ENCODE assay signal across 9 mouse cellular contexts in genomic region chr17:65940221-65940620, GRCm38 (mm10). TPM values are rescaled to one million over a fixed set of nuclear protein-coding genes. Genes with fewer than 3 reads are reported as not detected.
DNase-seq lines count a peak whose midpoint lies in the region; ATAC-seq and TF ChIP-seq lines count a peak whose summit lies in the region.
"Had no signal": no experiment of that assay in that cellular context is flagged by ENCODE, and none has a peak within 500 bp of the region (broad histone marks: within the 10 kb centered on the region; RNA-seq: fewer than 3 reads in every experiment).

No protein-coding gene starts in this region.

- H3K4me3 ChIP-seq in kidney, adult 2 months (ENCODE audit: insufficient read depth, low read depth, low read length) = no peak overlapping the region
- no peak overlapping the region for H3K4me3 ChIP-seq in spleen, adult 2 months (ENCODE audit: extremely low read depth, insufficient read depth, insufficient read length)
- no peak overlapping the region for H3K4me3 ChIP-seq in limb, embryonic 13.5 days

- H3K4me2 ChIP-seq in limb, embryonic 13.5 days (replicated peaks) = peak overlapping the region; percentile 23; the same call in 1 of the 2 replicates

- DNase-seq in kidney, adult 2 months = no peak
- no peak for DNase-seq in kidney, adult 9 months
- DNase-seq in spleen, adult 2 months (ENCODE audit: low read depth in 1 of 2, low spot score in 2 of 2) = peak in 1 of 2 experiments; percentile 39
- no peak for DNase-seq in spleen, postnatal 36 days (ENCODE audit: low spot score in 2 of 2)
- no peak for DNase-seq in left cerebral cortex, postnatal 14 days (ENCODE audit: low spot score in 2 of 2)
- DNase-seq in ovary, postnatal 36 days (ENCODE audit: low spot score) = no peak
- DNase-seq: cerebellum, adult 9-11 months; layer of hippocampus, postnatal 36 days had no signal

- no peaks in the 10 kb centered on the region for H3K36me3 ChIP-seq in kidney, adult 2 months (ENCODE audit: control insufficient read depth, insufficient read depth, low read length)
- no peaks in the 10 kb centered on the region for H3K36me3 ChIP-seq in spleen, adult 2 months (ENCODE audit: control insufficient read depth, insufficient read depth, low read length)
- peaks cover 43% of the 10 kb centered on the region for H3K36me3 ChIP-seq in limb, embryonic 13.5 days

- no peaks in the 10 kb centered on the region for H3K9me3 ChIP-seq in limb, embryonic 13.5 days

- no peak overlapping the region for H3K9ac ChIP-seq in limb, embryonic 13.5 days

- no peak for TF ChIP-seq CTCF in kidney, adult 2 months (conservative IDR thresholded peaks at IDR 0.05; ENCODE audit: insufficient read depth, insufficient read length, low read depth, low read length)
- TF ChIP-seq CTCF in spleen, adult 2 months (IDR thresholded peaks at IDR 0.05; ENCODE audit: extremely low read depth, insufficient read depth, insufficient read length, insufficient replicate concordance) = no peak

- peaks cover 17% of the 10 kb centered on the region for H3K4me1 ChIP-seq in kidney, adult 2 months (ENCODE audit: control insufficient read depth, insufficient read depth, low read length)
- peaks cover 11% of the 10 kb centered on the region; the same call in 1 of the 2 replicates for H3K4me1 ChIP-seq in spleen, adult 2 months (ENCODE audit: control insufficient read depth, insufficient read depth, insufficient read length)
- peaks cover 23% of the 10 kb centered on the region for H3K4me1 ChIP-seq in limb, embryonic 13.5 days

- 37% methylated on average over 12 of the region's 12 CpGs for WGBS in kidney, adult 2 months
- WGBS in spleen, adult 2 months = 54% methylated on average over 12 of the region's 12 CpGs
- 87% methylated on average over 12 of the region's 12 CpGs for WGBS in limb, embryonic 13.5 days

- ATAC-seq in limb, embryonic 13.5 days (ENCODE audit: low FRiP score, low read depth) = no peak

- intact Hi-C loops in left cerebral cortex, postnatal 14 days (cut with DNase I) = no loop called here

- no peaks in the 10 kb centered on the region for H3K27me3 ChIP-seq in kidney, adult 2 months (replicated peaks; ENCODE audit: control insufficient read depth, insufficient read depth, low read length)
- H3K27me3 ChIP-seq in spleen, adult 2 months (ENCODE audit: control insufficient read depth, insufficient read depth, low read length) = no peaks in the 10 kb centered on the region
- H3K27me3 ChIP-seq in limb, embryonic 13.5 days = no peaks in the 10 kb centered on the region

- H3K27ac ChIP-seq in kidney, adult 2 months (ENCODE audit: insufficient read depth, low read depth, low read length) = peak overlapping the region; percentile 30
- H3K27ac ChIP-seq in spleen, adult 2 months (ENCODE audit: insufficient read depth, low read length) = peak overlapping the region; percentile 34; the same call in 1 of the 2 replicates
- peak overlapping the region; percentile 63; the same call in 1 of the 2 replicates for H3K27ac ChIP-seq in limb, embryonic 13.5 days

- no peak for TF ChIP-seq POLR2A in kidney, adult 2 months (IDR thresholded peaks at IDR 0.05; ENCODE audit: low read depth, low read length)
- TF ChIP-seq POLR2A in spleen, adult 2 months (IDR thresholded peaks at IDR 0.05; ENCODE audit: low read depth, low read length) = no peak

RNA-seq across cellular contexts. Expression of gene Twsg1, which starts 10.8 kb away (rescaled TPM):
- polyA plus RNA-seq in kidney, adult 2 months (2012; rRNA removed) = 53.3 and 59.5 TPM in 2 replicates
- 12.9 and 17.3 TPM in 2 replicates for polyA plus RNA-seq in spleen, adult 2 months (2012; rRNA removed)
- 133 and 140 TPM in 2 replicates for polyA plus RNA-seq in limb, embryonic 13.5 days (2015; fragmentation: Nextera tagmentation; extraction: Ambion mirVana)
- total RNA-seq in left cerebral cortex, postnatal 14 days (2021) = 10 to 100 TPM; 21.9 to 25.6 TPM

RNA-seq across cellular contexts. Expression of gene Ralbp1, which starts 54.6 kb away (rescaled TPM):
- polyA plus RNA-seq in kidney, adult 2 months (2012; rRNA removed) = 29.8 and 30.7 TPM in 2 replicates
- polyA plus RNA-seq in spleen, adult 2 months (2012; rRNA removed) = 22.7 and 26.6 TPM in 2 replicates
- 81.3 and 87.3 TPM in 2 replicates for polyA plus RNA-seq in limb, embryonic 13.5 days (2015; fragmentation: Nextera tagmentation; extraction: Ambion mirVana)
- 10 to 100 TPM; 43.4 to 47.2 TPM for total RNA-seq in left cerebral cortex, postnatal 14 days (2021)
